Mouse (Mus musculus): ENCODE results near the gene Slc25a22. TPM values are rescaled to one million over a fixed set of nuclear protein-coding genes. Genes with fewer than 3 reads are reported as not detected.
"Not testable (repeated sequence)": the region's sequence is repeated elsewhere in the genome, so short reads cannot be mapped to it uniquely, and the experiment has no call there.

Gene Slc25a22
- total RNA-seq, 2 experiments from 2014 or later, result 110 to 120 TPM

GRCm38 (mm10) chr7:141413809-141414584, 23.7 kb downstream of the Slc25a22 start, which contains the start of gene Gatd1:
TSS of gene Gatd1 (minus strand) at chr7:141414136.
- DNase-seq, result peak; percentile 100

- no peak for DNase-seq
Observed at GRCm38 (mm10) chr7:141413331-141413730, 24.4 kb downstream of the Slc25a22 start.

DNA sequence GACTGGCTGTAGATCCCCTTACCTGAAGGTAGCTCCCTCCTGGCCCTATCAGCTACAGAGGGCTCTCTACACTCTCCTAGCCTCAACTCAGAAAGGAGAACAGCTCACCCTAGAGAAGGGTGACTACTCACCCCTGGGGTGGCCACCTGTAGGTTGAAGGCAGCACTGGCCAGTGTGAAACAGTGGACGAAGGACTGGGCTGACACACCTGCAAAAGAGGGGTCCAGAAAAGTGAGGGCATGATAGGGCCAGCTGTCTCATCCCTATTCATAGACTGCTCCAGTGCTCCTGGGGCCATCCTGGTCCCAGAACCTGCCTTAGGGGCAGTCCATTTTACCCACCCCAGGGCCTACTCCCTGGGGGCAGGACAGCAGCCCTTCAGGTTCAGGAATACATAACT, 26.0 kb downstream of the Slc25a22 start:
- DNase-seq, result no peak

GRCm38 (mm10) chr7:141410631-141411030, 27.1 kb downstream of the Slc25a22 start:
- no peak for DNase-seq

DNA sequence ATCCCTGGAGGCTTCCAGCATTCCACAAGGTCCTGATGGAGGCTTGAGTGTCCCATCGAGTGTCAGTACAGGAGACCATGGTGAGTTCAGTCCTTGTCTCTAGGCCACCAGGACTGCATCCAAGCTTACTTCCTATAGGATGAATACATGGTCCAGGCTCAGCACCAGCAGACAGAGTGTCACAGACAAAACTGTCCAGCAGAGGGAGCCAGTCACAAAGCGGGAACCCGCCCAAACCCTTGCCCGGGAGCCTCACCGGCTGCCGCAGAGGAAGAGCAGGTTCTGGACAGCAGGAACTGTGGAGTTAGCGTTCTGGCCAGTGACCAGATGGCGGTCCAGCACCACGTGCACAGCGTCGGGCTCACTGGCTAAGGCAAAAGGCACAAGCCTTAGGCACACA, 28.9 kb downstream of the Slc25a22 start:
- DNase-seq, result peak; percentile 91 to 93

- not testable (repeated sequence) for DNase-seq
Observed at GRCm38 (mm10) chr7:141407670-141408069, 30.0 kb downstream of the Slc25a22 start.

- no peak for DNase-seq
Observed at GRCm38 (mm10) chr7:141405466-141405865, 32.2 kb downstream of the Slc25a22 start.

DNA sequence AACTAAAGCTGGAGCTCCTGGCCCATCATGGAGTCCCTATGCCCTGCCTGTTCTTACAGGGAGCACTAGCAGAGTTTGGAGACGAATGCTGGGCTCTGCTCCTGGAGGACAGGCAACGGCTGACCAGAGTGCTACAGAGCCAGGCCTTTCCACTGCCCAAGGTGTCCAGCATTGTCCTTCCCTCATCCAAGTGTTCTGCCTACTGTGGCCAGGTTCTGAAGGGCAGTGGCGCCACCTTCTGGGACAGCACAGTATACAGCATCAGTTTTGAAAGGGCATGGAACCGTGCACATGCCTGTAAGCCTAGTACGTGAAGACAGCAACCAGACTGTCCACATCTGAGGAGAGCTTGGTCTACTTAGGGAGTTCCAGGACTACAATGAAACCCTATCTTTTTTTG, 34.4 kb downstream of the Slc25a22 start:
- peak; percentile 80 to 81 for DNase-seq

- peak in 1 of 2 experiments; percentile 40 for DNase-seq
Observed at GRCm38 (mm10) chr7:141395348-141395747, 42.3 kb downstream of the Slc25a22 start.

- peak; percentile 80 to 83 for DNase-seq
Observed at GRCm38 (mm10) chr7:141394771-141395170, 42.9 kb downstream of the Slc25a22 start.

GRCm38 (mm10) chr7:141394158-141394557, 43.5 kb downstream of the Slc25a22 start:
- peak; percentile 60 to 64 for DNase-seq

- DNase-seq, result no peak
Observed at GRCm38 (mm10) chr7:141392552-141393222, 45.0 kb downstream of the Slc25a22 start.

DNA sequence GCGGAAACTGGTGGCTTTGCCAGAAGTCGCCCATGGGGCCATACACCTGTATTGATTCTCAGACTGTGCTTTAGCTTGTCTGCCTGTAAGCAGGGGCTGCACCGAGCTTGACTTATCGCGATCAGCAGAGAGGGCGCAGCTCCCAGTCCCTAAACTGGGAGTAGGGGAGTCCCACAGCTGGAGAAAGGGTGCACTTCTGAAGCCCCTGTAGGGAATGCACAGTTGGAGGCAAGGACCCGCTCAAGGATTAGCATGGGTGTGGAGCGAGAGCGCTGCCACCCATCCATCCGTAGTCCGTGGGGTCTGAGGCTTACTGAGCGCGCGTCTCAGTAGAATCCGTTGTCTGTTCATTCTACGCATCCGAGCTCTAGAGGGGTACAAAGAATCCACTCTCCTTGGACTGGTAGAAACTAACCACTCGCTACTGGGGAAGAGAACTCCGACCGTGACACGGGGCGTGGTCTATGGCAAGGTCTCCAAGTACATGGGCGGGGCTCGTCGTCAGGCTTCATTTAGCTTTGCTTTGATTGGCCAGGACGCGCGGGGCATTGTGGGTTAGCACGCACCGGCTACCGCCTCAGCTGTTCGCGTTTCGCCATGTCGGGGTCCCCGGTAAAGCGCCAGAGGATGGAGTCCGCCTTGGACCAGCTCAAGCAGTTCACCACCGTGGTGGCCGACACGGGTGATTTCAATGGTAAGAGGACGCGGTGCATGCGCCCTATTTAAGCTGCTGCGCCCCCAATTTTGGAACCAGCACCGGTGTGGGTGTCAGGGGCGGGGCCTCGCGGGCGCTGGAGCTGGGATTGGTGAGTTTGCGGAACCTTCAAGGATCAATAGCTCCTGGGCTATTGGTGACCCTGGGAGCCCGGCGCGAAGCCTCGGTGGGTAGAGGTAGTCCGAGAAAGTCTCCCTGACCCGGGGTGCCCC, 45.8 kb downstream of the Slc25a22 start, which contains the start of gene Taldo1:
Gene Taldo1, plus strand, starts transcription at position 575 of the 927 bp plus-strand sequence.
- DNase-seq, result peak; percentile 98 to 99

DNA sequence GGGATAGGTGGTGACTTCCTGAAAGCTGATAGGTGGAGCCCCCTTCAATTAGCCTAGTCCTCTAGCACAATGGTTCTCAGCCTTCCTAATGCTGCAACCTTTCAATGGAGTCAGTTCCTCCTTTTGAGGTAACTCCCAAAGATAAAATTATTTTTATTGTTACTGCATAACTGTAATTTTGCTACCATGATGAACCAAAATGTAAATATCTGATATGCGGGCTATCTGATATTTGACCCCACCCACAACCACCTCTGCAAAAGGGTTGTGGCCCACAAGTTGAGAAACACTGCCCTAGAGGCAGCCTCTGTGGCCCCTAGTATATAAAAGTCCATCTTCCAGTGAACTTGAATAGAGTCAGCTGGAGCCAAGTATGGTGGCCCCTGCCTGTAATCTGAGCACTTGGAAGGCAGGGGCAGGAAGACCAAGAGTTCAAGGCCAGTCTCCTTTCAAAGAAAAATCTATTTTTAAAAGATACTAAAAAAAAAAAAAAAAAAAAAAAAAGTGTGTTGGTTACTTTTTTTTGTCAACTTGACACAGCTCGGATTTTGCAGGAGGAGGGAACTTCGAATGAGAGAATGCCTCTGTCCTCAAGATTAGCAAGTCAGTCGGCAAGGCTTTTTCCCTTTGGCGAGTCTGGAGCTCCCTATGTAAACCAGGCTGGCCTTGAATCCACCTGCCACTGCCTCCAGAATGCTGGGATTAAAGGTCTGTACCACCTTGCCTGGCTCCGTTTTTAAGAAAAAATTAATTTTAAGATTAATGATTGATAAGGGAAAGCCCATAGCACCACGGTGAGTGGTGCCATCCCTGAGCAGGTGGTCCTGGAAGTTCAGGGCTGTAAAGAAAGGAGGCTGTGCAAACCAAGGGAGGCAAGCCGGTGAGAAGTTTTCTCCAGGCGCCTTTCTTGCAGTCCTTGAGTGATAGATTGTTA, 47.1 kb downstream of the Slc25a22 start:
- DNase-seq, result no peak

GRCm38 (mm10) chr7:141388487-141389109, 49.1 kb downstream of the Slc25a22 start:
- DNase-seq, result no peak

GRCm38 (mm10) chr7:141387807-141388486, 49.7 kb downstream of the Slc25a22 start:
- DNase-seq, result no peak

- DNase-seq, result no peak
Observed at GRCm38 (mm10) chr7:141381068-141381835, 56.4 kb downstream of the Slc25a22 start.
